Mouse (Mus musculus) bone marrow, adult 2 months (tissue): ENCODE results near the gene Cspg4.

ENCODE experiments used
- CTCF ChIP-seq: fragments of 200-500 bp; IDR thresholded peaks from 2 replicates; pipeline ENCODE4 v1.5.1; 2011; ENCODE audit warnings: low read length, control low read depth; ENCODE audit not compliant: control insufficient read depth, insufficient read depth
- POLR2A ChIP-seq: fragments of 200-500 bp; IDR thresholded peaks from 2 replicates; pipeline ENCODE4 v1.6.1; 2011; ENCODE audit warnings: low read depth, mild to moderate bottlenecking, control low read depth, low read length, borderline replicate concordance; ENCODE audit not compliant: control insufficient read depth

DNA sequence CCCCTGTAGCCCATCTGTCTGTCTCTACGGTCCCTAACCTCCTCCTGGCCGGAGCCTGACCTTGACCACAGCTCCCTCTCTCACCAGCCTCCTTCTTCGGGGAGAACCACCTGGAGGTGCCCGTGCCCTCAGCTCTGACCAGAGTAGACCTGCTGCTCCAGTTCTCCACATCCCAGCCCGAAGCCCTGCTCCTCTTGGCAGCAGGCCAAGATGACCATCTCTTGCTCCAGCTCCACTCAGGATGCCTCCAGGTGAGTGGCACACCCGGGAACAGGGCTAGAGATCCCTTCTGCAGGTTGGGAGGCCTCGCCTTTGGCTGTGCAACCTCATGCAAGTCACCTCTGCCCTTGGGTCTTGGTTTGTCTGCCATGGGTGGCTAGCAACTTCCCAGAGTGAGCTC lies 18.6 kb downstream of the Cspg4 start:
- TF ChIP-seq CTCF (no peak), POLR2A (no peak)
